Mouse (Mus musculus): ENCODE data around the gene Olfr65. TPM values are rescaled to one million over a fixed set of nuclear protein-coding genes. Genes with fewer than 3 reads are reported as not detected.

Gene Olfr65
- 0.34 and 0.51 TPM in 2 replicates for polyA plus RNA-seq (2015; fragmentation: Nextera tagmentation; extraction: Ambion mirVana)

GRCm38 (mm10) chr7:103903187-103903586, at the start of gene Olfr65:
Gene Olfr65 (plus strand): TSS chr7:103903487.
- H3K9me3 ChIP-seq (replicated peaks): no peaks in the 10 kb centered on the region
- no peaks in the 10 kb centered on the region for H3K36me3 ChIP-seq
- H3K4me3 ChIP-seq (replicated peaks): no peak within 1 kb of the TSS
- 67% methylated on average over 2 of the region's 2 CpGs for WGBS
- no peak within 1 kb of the TSS for H3K27ac ChIP-seq (replicated peaks)
- no peaks in the 10 kb centered on the region for H3K27me3 ChIP-seq
- H3K4me1 ChIP-seq: no peaks in the 10 kb centered on the region
- ATAC-seq (ENCODE audit: insufficient number of reproducible peaks, low FRiP score, low TSS enrichment, low read depth): no peak
- H3K4me2 ChIP-seq (replicated peaks): no peak within 1 kb of the TSS
- H3K9ac ChIP-seq: no peak within 1 kb of the TSS

GRCm38 (mm10) chr7:103854669-103855068, 48.6 kb upstream of the Olfr65 start:
- Histone ChIP-seq H3K27ac (replicated peaks) (no peak overlapping the region), H3K4me1 (no peaks in the 10 kb centered on the region), H3K4me3 (replicated peaks) (no peak overlapping the region), H3K9ac (no peak overlapping the region), H3K36me3 (no peaks in the 10 kb centered on the region), H3K27me3 (no peaks in the 10 kb centered on the region), H3K4me2 (replicated peaks) (no peak overlapping the region), H3K9me3 (replicated peaks) (no peaks in the 10 kb centered on the region)
- WGBS: 58% methylated on average over 1 of the region's 1 CpGs
- ATAC-seq (ENCODE audit: insufficient number of reproducible peaks, low FRiP score, low TSS enrichment, low read depth): no peak

- Histone ChIP-seq H3K9ac (no peak overlapping the region), H3K4me2 (replicated peaks) (no peak overlapping the region), H3K36me3 (no peaks in the 10 kb centered on the region), H3K27ac (replicated peaks) (no peak overlapping the region), H3K9me3 (replicated peaks) (no peaks in the 10 kb centered on the region), H3K27me3 (no peaks in the 10 kb centered on the region), H3K4me3 (replicated peaks) (no peak overlapping the region), H3K4me1 (no peaks in the 10 kb centered on the region)
- no peak for ATAC-seq (ENCODE audit: insufficient number of reproducible peaks, low FRiP score, low TSS enrichment, low read depth)
- 54% methylated on average over 2 of the region's 2 CpGs for WGBS
Measured at GRCm38 (mm10) chr7:103859076-103859475, 44.2 kb upstream of the Olfr65 start.

- no peak for ATAC-seq (ENCODE audit: insufficient number of reproducible peaks, low FRiP score, low TSS enrichment, low read depth)
- no peaks in the 10 kb centered on the region for H3K36me3 ChIP-seq
- WGBS: 49% methylated on average over 1 of the region's 1 CpGs
- no peak overlapping the region for H3K4me2 ChIP-seq (replicated peaks)
- H3K27ac ChIP-seq (replicated peaks): no peak overlapping the region
- no peak overlapping the region for H3K9ac ChIP-seq
- H3K4me3 ChIP-seq (replicated peaks): no peak overlapping the region
- H3K27me3 ChIP-seq: no peaks in the 10 kb centered on the region
- H3K9me3 ChIP-seq (replicated peaks): no peaks in the 10 kb centered on the region
- no peaks in the 10 kb centered on the region for H3K4me1 ChIP-seq
Measured at GRCm38 (mm10) chr7:103860855-103861254, 42.4 kb upstream of the Olfr65 start.

GRCm38 (mm10) chr7:103861531-103861930, 41.8 kb upstream of the Olfr65 start:
- no peak overlapping the region for H3K4me3 ChIP-seq (replicated peaks)
- H3K27me3 ChIP-seq: no peaks in the 10 kb centered on the region
- no peak overlapping the region for H3K4me2 ChIP-seq (replicated peaks)
- no peak overlapping the region for H3K27ac ChIP-seq (replicated peaks)
- no peaks in the 10 kb centered on the region for H3K4me1 ChIP-seq
- 84% methylated on average over 3 of the region's 3 CpGs for WGBS
- H3K36me3 ChIP-seq: no peaks in the 10 kb centered on the region
- ATAC-seq (ENCODE audit: insufficient number of reproducible peaks, low FRiP score, low TSS enrichment, low read depth): no peak
- H3K9ac ChIP-seq: no peak overlapping the region
- no peaks in the 10 kb centered on the region for H3K9me3 ChIP-seq (replicated peaks)

- H3K27me3 ChIP-seq: no peaks in the 10 kb centered on the region
- H3K9me3 ChIP-seq (replicated peaks): no peaks in the 10 kb centered on the region
- no peaks in the 10 kb centered on the region for H3K4me1 ChIP-seq
- H3K4me3 ChIP-seq (replicated peaks): no peak overlapping the region
- H3K36me3 ChIP-seq: no peaks in the 10 kb centered on the region
- ATAC-seq (ENCODE audit: insufficient number of reproducible peaks, low FRiP score, low TSS enrichment, low read depth): no peak
- H3K27ac ChIP-seq (replicated peaks): no peak overlapping the region
- H3K4me2 ChIP-seq (replicated peaks): no peak overlapping the region
- H3K9ac ChIP-seq: no peak overlapping the region
Measured at GRCm38 (mm10) chr7:103865716-103866115, 37.6 kb upstream of the Olfr65 start.

- Histone ChIP-seq H3K36me3 (no peaks in the 10 kb centered on the region), H3K9me3 (replicated peaks) (no peaks in the 10 kb centered on the region)
- no peak for ATAC-seq (ENCODE audit: insufficient number of reproducible peaks, low FRiP score, low TSS enrichment, low read depth)
Measured at GRCm38 (mm10) chr7:103870667-103871066, 32.6 kb upstream of the Olfr65 start.

GRCm38 (mm10) chr7:103873064-103873463, 30.2 kb upstream of the Olfr65 start:
- no peak overlapping the region for H3K27ac ChIP-seq (replicated peaks)
- H3K4me1 ChIP-seq: no peaks in the 10 kb centered on the region
- H3K9ac ChIP-seq: no peak overlapping the region
- 4% methylated on average over 1 of the region's 1 CpGs for WGBS
- H3K27me3 ChIP-seq: no peaks in the 10 kb centered on the region
- no peaks in the 10 kb centered on the region for H3K9me3 ChIP-seq (replicated peaks)
- H3K4me2 ChIP-seq (replicated peaks): no peak overlapping the region
- no peaks in the 10 kb centered on the region for H3K36me3 ChIP-seq
- no peak overlapping the region for H3K4me3 ChIP-seq (replicated peaks)
- no peak for ATAC-seq (ENCODE audit: insufficient number of reproducible peaks, low FRiP score, low TSS enrichment, low read depth)

More at GRCm38 (mm10) chr7:103870667-103871066, 32.6 kb upstream of the Olfr65 start:
- no peaks in the 10 kb centered on the region for H3K4me1 ChIP-seq
- no peak overlapping the region for H3K4me3 ChIP-seq (replicated peaks)
- no peak overlapping the region for H3K4me2 ChIP-seq (replicated peaks)
- no peak overlapping the region for H3K27ac ChIP-seq (replicated peaks)
- no peak overlapping the region for H3K9ac ChIP-seq
- H3K27me3 ChIP-seq: no peaks in the 10 kb centered on the region

GRCm38 (mm10) chr7:103874451-103874850, 28.8 kb upstream of the Olfr65 start:
- 41% methylated on average over 5 of the region's 5 CpGs for WGBS
- Histone ChIP-seq H3K4me3 (replicated peaks) (no peak overlapping the region), H3K9me3 (replicated peaks) (no peaks in the 10 kb centered on the region), H3K4me1 (no peaks in the 10 kb centered on the region), H3K36me3 (no peaks in the 10 kb centered on the region), H3K4me2 (replicated peaks) (no peak overlapping the region), H3K9ac (no peak overlapping the region), H3K27ac (replicated peaks) (no peak overlapping the region), H3K27me3 (no peaks in the 10 kb centered on the region)
- no peak for ATAC-seq (ENCODE audit: insufficient number of reproducible peaks, low FRiP score, low TSS enrichment, low read depth)

GRCm38 (mm10) chr7:103877093-103877492, 26.2 kb upstream of the Olfr65 start:
- Histone ChIP-seq H3K36me3 (no peaks in the 10 kb centered on the region), H3K27me3 (no peaks in the 10 kb centered on the region), H3K4me1 (no peaks in the 10 kb centered on the region), H3K9ac (no peak overlapping the region), H3K27ac (replicated peaks) (no peak overlapping the region), H3K4me3 (replicated peaks) (no peak overlapping the region), H3K4me2 (replicated peaks) (no peak overlapping the region), H3K9me3 (replicated peaks) (no peaks in the 10 kb centered on the region)
- no peak for ATAC-seq (ENCODE audit: insufficient number of reproducible peaks, low FRiP score, low TSS enrichment, low read depth)
- WGBS: 90% methylated on average over 2 of the region's 2 CpGs

- Histone ChIP-seq H3K27me3 (no peaks in the 10 kb centered on the region), H3K4me1 (no peaks in the 10 kb centered on the region), H3K9me3 (replicated peaks) (no peaks in the 10 kb centered on the region), H3K27ac (replicated peaks) (no peak within 1 kb of the TSS), H3K36me3 (no peaks in the 10 kb centered on the region), H3K4me2 (replicated peaks) (no peak within 1 kb of the TSS), H3K9ac (no peak within 1 kb of the TSS), H3K4me3 (replicated peaks) (no peak within 1 kb of the TSS)
- no peak for ATAC-seq (ENCODE audit: insufficient number of reproducible peaks, low FRiP score, low TSS enrichment, low read depth)
Measured at GRCm38 (mm10) chr7:103886152-103886551, 17.1 kb upstream of the Olfr65 start, which contains the start of gene Olfr66. Gene Olfr66 (minus strand): TSS chr7:103886252.

GRCm38 (mm10) chr7:103894385-103894784, 8.9 kb upstream of the Olfr65 start, which contains the start of gene Olfr64:
Gene Olfr64 (minus strand): TSS chr7:103894485.
- H3K27ac ChIP-seq (replicated peaks): no peak within 1 kb of the TSS
- ATAC-seq (ENCODE audit: insufficient number of reproducible peaks, low FRiP score, low TSS enrichment, low read depth): no peak
- WGBS: 73% methylated on average over 1 of the region's 1 CpGs
- no peaks in the 10 kb centered on the region for H3K4me1 ChIP-seq
- H3K4me2 ChIP-seq (replicated peaks): no peak within 1 kb of the TSS
- no peak within 1 kb of the TSS for H3K9ac ChIP-seq
- no peaks in the 10 kb centered on the region for H3K27me3 ChIP-seq
- no peaks in the 10 kb centered on the region for H3K9me3 ChIP-seq (replicated peaks)
- no peaks in the 10 kb centered on the region for H3K36me3 ChIP-seq
- no peak within 1 kb of the TSS for H3K4me3 ChIP-seq (replicated peaks)
